Mouse (Mus musculus): ENCODE data around the gene Pkp1. TPM values are rescaled to one million over a fixed set of nuclear protein-coding genes. Genes with fewer than 3 reads are reported as not detected.

Pkp1 gene
- polyA plus RNA-seq (2014; fragmentation: Nextera tagmentation; extraction: Ambion mirVana): 15.2 and 20.1 TPM in 2 replicates

DNA sequence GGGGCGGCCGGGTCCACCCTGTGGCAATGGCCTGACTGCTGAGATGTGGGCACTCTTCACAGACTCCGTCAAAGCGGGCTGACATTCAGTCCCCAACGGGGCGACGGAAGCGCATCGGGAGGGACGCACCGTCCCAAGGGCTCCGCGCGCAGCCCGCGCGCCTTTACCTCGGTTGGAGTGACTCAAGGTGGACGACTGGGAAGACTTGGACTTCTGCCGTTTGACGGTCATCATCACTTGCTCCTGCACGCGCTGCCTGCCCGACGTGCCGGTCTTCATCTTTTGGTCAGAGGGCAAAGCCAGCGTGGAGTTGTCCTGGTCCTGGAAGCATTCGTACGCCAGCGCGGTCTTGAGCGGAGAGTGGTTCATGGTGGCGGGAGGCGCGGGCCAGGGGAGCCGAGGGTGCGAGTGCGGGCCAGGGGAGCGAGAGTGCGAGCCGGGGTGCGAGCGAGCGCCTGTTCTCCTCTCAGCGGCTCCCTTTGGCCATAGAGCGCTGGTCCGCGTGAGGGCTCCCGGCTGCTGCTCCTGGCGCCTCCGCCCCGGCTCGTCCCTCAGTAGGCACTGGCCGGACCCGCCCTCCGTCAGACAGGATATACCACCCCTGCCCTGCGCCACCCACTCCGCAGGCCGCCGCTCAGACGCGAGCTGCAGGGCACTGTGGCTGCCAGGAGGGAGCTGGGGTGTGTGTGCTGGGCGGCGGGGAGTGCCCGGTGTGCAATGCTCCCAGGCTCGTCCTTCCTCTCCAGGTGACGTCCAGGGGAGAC, at the start of gene Pkp1:
TSS of gene Pkp1 (minus strand) at position 564 of the 764 bp plus-strand sequence.
- H3K9me3 ChIP-seq (ENCODE audit: control insufficient read depth, low read length): no peaks in the 10 kb centered on the region
- DNase-seq (ENCODE audit: low spot score): no peak
- peak within 1 kb of the TSS; percentile 63 for H3K4me2 ChIP-seq (ENCODE audit: low read depth, low read length)
- peak; percentile 70; the same call in 1 of the 2 replicates for ATAC-seq (ENCODE audit: low read depth)
- H3K27ac ChIP-seq (replicated peaks; ENCODE audit: low read depth, low read length): no peak within 1 kb of the TSS
- H3K4me3 ChIP-seq (ENCODE audit: low read depth, low read length): peak within 1 kb of the TSS; percentile 41
- no peaks in the 10 kb centered on the region for H3K36me3 ChIP-seq (ENCODE audit: control insufficient read depth, insufficient read depth, low read length)
- peak within 1 kb of the TSS; percentile 44 for H3K9ac ChIP-seq (ENCODE audit: low read depth, low read length)
- H3K4me1 ChIP-seq (ENCODE audit: control insufficient read depth, insufficient read depth, low read length): 0 out of 2 replicates have a peak, but pooled peaks cover 4% of the 10 kb centered on the region
- H3K27me3 ChIP-seq (replicated peaks; ENCODE audit: control insufficient read depth, insufficient read depth, low read length): peaks cover 76% of the 10 kb centered on the region
- WGBS: under 1% methylated on average over 37 of the region's 67 CpGs

- Histone ChIP-seq H3K4me3 (ENCODE audit: low read depth, low read length) (no peak overlapping the region), H3K36me3 (ENCODE audit: control insufficient read depth, insufficient read depth, low read length) (no peaks in the 10 kb centered on the region), H3K4me2 (ENCODE audit: low read depth, low read length) (no peak overlapping the region), H3K9me3 (ENCODE audit: control insufficient read depth, low read length) (no peaks in the 10 kb centered on the region), H3K4me1 (ENCODE audit: control insufficient read depth, insufficient read depth, low read length) (no peaks in the 10 kb centered on the region), H3K27ac (replicated peaks; ENCODE audit: low read depth, low read length) (no peak overlapping the region), H3K9ac (ENCODE audit: low read depth, low read length) (no peak overlapping the region), H3K27me3 (replicated peaks; ENCODE audit: control insufficient read depth, insufficient read depth, low read length) (no peaks in the 10 kb centered on the region)
- ATAC-seq (ENCODE audit: low read depth) (no peak), DNase-seq (ENCODE audit: low spot score) (no peak)
- WGBS: 76% methylated on average over 4 of the region's 4 CpGs
These were observed 48.7 kb upstream of the Pkp1 start for GRCm38 (mm10) chr1:135967739-135968138.

DNA sequence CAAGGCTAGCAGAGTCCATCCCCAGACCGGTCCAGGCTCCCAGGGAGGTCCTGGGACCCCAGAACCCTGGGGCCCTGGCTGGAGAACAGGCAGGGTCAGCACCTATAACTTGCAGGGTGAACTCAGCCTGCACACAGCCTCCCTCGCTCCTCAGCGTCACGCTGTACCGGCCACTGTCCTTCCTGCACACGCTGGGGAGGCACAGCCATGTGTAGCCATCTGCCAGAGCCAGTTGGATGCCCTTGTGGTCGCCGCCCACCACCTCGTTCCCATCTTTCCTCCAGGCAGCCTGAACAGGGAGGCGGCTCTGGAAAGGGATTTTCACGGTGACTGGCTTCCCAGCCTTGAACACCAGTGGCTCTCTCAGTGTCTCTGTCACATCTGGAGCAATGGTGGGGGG, 45.6 kb upstream of the Pkp1 start:
- H3K9ac ChIP-seq (ENCODE audit: low read depth, low read length): no peak overlapping the region
- no peaks in the 10 kb centered on the region for H3K4me1 ChIP-seq (ENCODE audit: control insufficient read depth, insufficient read depth, low read length)
- DNase-seq (ENCODE audit: low spot score) (no peak), ATAC-seq (ENCODE audit: low read depth) (no peak)
- H3K27ac ChIP-seq (replicated peaks; ENCODE audit: low read depth, low read length): no peak overlapping the region
- no peak overlapping the region for H3K4me2 ChIP-seq (ENCODE audit: low read depth, low read length)
- H3K9me3 ChIP-seq (ENCODE audit: control insufficient read depth, low read length): no peaks in the 10 kb centered on the region
- H3K27me3 ChIP-seq (replicated peaks; ENCODE audit: control insufficient read depth, insufficient read depth, low read length): no peaks in the 10 kb centered on the region
- 65% methylated on average over 11 of the region's 11 CpGs for WGBS
- no peaks in the 10 kb centered on the region for H3K36me3 ChIP-seq (ENCODE audit: control insufficient read depth, insufficient read depth, low read length)
- H3K4me3 ChIP-seq (ENCODE audit: low read depth, low read length): no peak overlapping the region

DNA sequence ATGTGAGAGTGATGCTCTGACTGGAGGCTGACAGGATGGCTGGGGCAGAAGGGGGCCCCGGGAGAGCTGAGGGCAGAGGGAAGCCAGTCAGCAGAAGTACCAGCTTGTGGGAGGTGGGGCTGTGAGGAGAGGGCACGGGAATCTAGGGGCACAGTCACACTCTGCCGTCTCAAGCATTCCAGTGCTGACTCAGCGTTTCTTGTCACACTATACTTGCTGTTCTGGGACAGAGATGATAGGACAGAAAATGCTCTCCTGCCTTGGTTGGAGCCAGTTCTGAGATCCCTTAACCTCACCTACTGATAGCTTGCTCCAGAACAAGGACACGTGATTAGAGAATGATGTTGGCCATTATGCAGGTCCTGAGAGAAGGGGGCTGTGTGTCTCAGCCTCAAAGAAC, 44.2 kb upstream of the Pkp1 start:
- no peak overlapping the region for H3K9ac ChIP-seq (ENCODE audit: low read depth, low read length)
- 73% methylated on average over 5 of the region's 5 CpGs for WGBS
- H3K4me3 ChIP-seq (ENCODE audit: low read depth, low read length): no peak overlapping the region
- no peak overlapping the region for H3K27ac ChIP-seq (replicated peaks; ENCODE audit: low read depth, low read length)
- ATAC-seq (ENCODE audit: low read depth): no peak
- no peaks in the 10 kb centered on the region for H3K27me3 ChIP-seq (replicated peaks; ENCODE audit: control insufficient read depth, insufficient read depth, low read length)
- DNase-seq (ENCODE audit: low spot score): no peak
- no peaks in the 10 kb centered on the region for H3K9me3 ChIP-seq (ENCODE audit: control insufficient read depth, low read length)
- no peaks in the 10 kb centered on the region for H3K4me1 ChIP-seq (ENCODE audit: control insufficient read depth, insufficient read depth, low read length)
- H3K4me2 ChIP-seq (ENCODE audit: low read depth, low read length): no peak overlapping the region
- no peaks in the 10 kb centered on the region for H3K36me3 ChIP-seq (ENCODE audit: control insufficient read depth, insufficient read depth, low read length)

- Histone ChIP-seq H3K4me2 (ENCODE audit: low read depth, low read length) (no peak overlapping the region), H3K9ac (ENCODE audit: low read depth, low read length) (no peak overlapping the region), H3K4me1 (ENCODE audit: control insufficient read depth, insufficient read depth, low read length) (no peaks in the 10 kb centered on the region), H3K27ac (replicated peaks; ENCODE audit: low read depth, low read length) (no peak overlapping the region), H3K9me3 (ENCODE audit: control insufficient read depth, low read length) (no peaks in the 10 kb centered on the region), H3K27me3 (replicated peaks; ENCODE audit: control insufficient read depth, insufficient read depth, low read length) (no peaks in the 10 kb centered on the region), H3K36me3 (ENCODE audit: control insufficient read depth, insufficient read depth, low read length) (no peaks in the 10 kb centered on the region), H3K4me3 (ENCODE audit: low read depth, low read length) (no peak overlapping the region)
- ATAC-seq (ENCODE audit: low read depth): 0 out of 2 replicates have a peak, but pooled peaks have one; percentile 12
- DNase-seq (ENCODE audit: low spot score): peak; percentile 64
- WGBS: 53% methylated on average over 4 of the region's 4 CpGs
These were observed 39.5 kb upstream of the Pkp1 start for GRCm38 (mm10) chr1:135958483-135958882.

- 54% methylated on average over 2 of the region's 2 CpGs for WGBS
- H3K36me3 ChIP-seq (ENCODE audit: control insufficient read depth, insufficient read depth, low read length): no peaks in the 10 kb centered on the region
- H3K4me1 ChIP-seq (ENCODE audit: control insufficient read depth, insufficient read depth, low read length): no peaks in the 10 kb centered on the region
- no peak for ATAC-seq (ENCODE audit: low read depth)
- peak; percentile 46 for DNase-seq (ENCODE audit: low spot score)
- no peaks in the 10 kb centered on the region for H3K9me3 ChIP-seq (ENCODE audit: control insufficient read depth, low read length)
- H3K4me2 ChIP-seq (ENCODE audit: low read depth, low read length): no peak overlapping the region
- no peaks in the 10 kb centered on the region for H3K27me3 ChIP-seq (replicated peaks; ENCODE audit: control insufficient read depth, insufficient read depth, low read length)
- H3K4me3 ChIP-seq (ENCODE audit: low read depth, low read length): no peak overlapping the region
- H3K27ac ChIP-seq (replicated peaks; ENCODE audit: low read depth, low read length): no peak overlapping the region
- H3K9ac ChIP-seq (ENCODE audit: low read depth, low read length): no peak overlapping the region
These were observed 29.9 kb upstream of the Pkp1 start for GRCm38 (mm10) chr1:135948871-135949270.

DNA sequence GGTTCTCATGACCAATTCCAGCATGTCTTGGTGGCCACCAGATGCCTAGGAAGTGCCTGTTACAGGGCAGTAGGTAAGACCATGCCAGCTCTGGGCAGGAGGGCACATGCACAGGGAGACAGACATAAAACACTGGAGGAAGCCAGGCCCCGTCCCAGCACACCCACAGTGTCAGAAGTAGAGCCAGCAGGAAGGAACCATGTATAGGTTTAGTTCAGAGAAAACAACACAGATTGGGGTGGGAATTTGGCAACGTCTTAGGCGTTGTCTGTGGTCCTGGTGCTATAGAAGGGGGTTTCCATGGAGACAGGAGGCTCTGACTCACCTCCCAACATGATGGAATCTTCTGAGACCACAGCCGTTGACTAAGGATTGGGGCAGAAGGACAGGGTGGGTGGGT, 27.2 kb upstream of the Pkp1 start:
- Histone ChIP-seq H3K27me3 (replicated peaks; ENCODE audit: control insufficient read depth, insufficient read depth, low read length) (0 out of 2 replicates have a peak, but pooled peaks cover 4% of the 10 kb centered on the region), H3K27ac (replicated peaks; ENCODE audit: low read depth, low read length) (no peak overlapping the region), H3K36me3 (ENCODE audit: control insufficient read depth, insufficient read depth, low read length) (no peaks in the 10 kb centered on the region), H3K9me3 (ENCODE audit: control insufficient read depth, low read length) (no peaks in the 10 kb centered on the region), H3K4me2 (ENCODE audit: low read depth, low read length) (no peak overlapping the region), H3K4me3 (ENCODE audit: low read depth, low read length) (no peak overlapping the region), H3K4me1 (ENCODE audit: control insufficient read depth, insufficient read depth, low read length) (no peaks in the 10 kb centered on the region), H3K9ac (ENCODE audit: low read depth, low read length) (no peak overlapping the region)
- ATAC-seq (ENCODE audit: low read depth) (no peak), DNase-seq (ENCODE audit: low spot score) (no peak)
- 64% methylated on average over 4 of the region's 4 CpGs for WGBS

- no peak for ATAC-seq (ENCODE audit: low read depth)
- no peak overlapping the region for H3K4me3 ChIP-seq (ENCODE audit: low read depth, low read length)
- no peaks in the 10 kb centered on the region for H3K36me3 ChIP-seq (ENCODE audit: control insufficient read depth, insufficient read depth, low read length)
- no peaks in the 10 kb centered on the region for H3K4me1 ChIP-seq (ENCODE audit: control insufficient read depth, insufficient read depth, low read length)
- H3K27me3 ChIP-seq (replicated peaks; ENCODE audit: control insufficient read depth, insufficient read depth, low read length): 0 out of 2 replicates have a peak, but pooled peaks cover 4% of the 10 kb centered on the region
- DNase-seq (ENCODE audit: low spot score): peak; percentile 74
- no peaks in the 10 kb centered on the region for H3K9me3 ChIP-seq (ENCODE audit: control insufficient read depth, low read length)
- WGBS: 14% methylated on average over 7 of the region's 7 CpGs
- H3K9ac ChIP-seq (ENCODE audit: low read depth, low read length): no peak overlapping the region
- no peak overlapping the region for H3K4me2 ChIP-seq (ENCODE audit: low read depth, low read length)
- no peak overlapping the region for H3K27ac ChIP-seq (replicated peaks; ENCODE audit: low read depth, low read length)
These were observed 26.7 kb upstream of the Pkp1 start for GRCm38 (mm10) chr1:135945711-135946110.
